14 mouse cellular contexts compared by ENCODE assay signal in genomic region chr5:113459942-113460341, GRCm38 (mm10). TPM values are rescaled to one million over a fixed set of nuclear protein-coding genes. Genes with fewer than 3 reads are reported as not detected.
"Had no signal": no experiment of that assay in that cellular context is flagged by ENCODE, and none has a peak within 500 bp of the region (broad histone marks: within the 10 kb centered on the region; RNA-seq: fewer than 3 reads in every experiment).

No protein-coding gene starts in this region.

- DNase-seq: kidney, adult 2 months; kidney, postnatal 14 days; left cerebral cortex, postnatal 4 days; lung, postnatal 14 days; right cerebral cortex, adult 18-20 months; right cerebral cortex, postnatal 25 days; thymus, postnatal 36 days had no signal

- H3K4me1 ChIP-seq: liver, embryonic 12.5 days; lung, embryonic 15.5 days had no signal

- H3K4me3 ChIP-seq: kidney, embryonic 15.5 days; limb, embryonic 15.5 days; liver, embryonic 12.5 days; lung, embryonic 15.5 days; neural tube, embryonic 15.5 days had no signal

- ATAC-seq: intestine, embryonic 16.5 days; liver, embryonic 12.5 days had no signal

- H3K9me3 ChIP-seq: kidney, embryonic 15.5 days; limb, embryonic 15.5 days; liver, embryonic 12.5 days; lung, embryonic 15.5 days; neural tube, embryonic 15.5 days had no signal

- H3K9ac ChIP-seq: kidney, embryonic 15.5 days; limb, embryonic 15.5 days; liver, embryonic 12.5 days; lung, embryonic 15.5 days; neural tube, embryonic 15.5 days had no signal

- H3K36me3 ChIP-seq: kidney, embryonic 15.5 days; limb, embryonic 15.5 days; liver, embryonic 12.5 days; lung, embryonic 15.5 days; neural tube, embryonic 15.5 days had no signal

- H3K27me3 ChIP-seq: neural tube, embryonic 15.5 days had no signal

- H3K4me2 ChIP-seq: kidney, embryonic 15.5 days; limb, embryonic 15.5 days; liver, embryonic 12.5 days; lung, embryonic 15.5 days; neural tube, embryonic 15.5 days had no signal

- H3K27ac ChIP-seq: kidney, embryonic 15.5 days; limb, embryonic 15.5 days; liver, embryonic 12.5 days; lung, embryonic 15.5 days; neural tube, embryonic 15.5 days had no signal

RNA-seq across cellular contexts. Expression of gene Wscd2, which starts 30.2 kb away (rescaled TPM):
- total RNA-seq: megakaryocyte-erythroid progenitor cell, adult 5-6 weeks had no signal
